Mouse (Mus musculus) heart, adult 2 months (tissue): ENCODE data around the gene Olfr747. TPM values are rescaled to one million over a fixed set of nuclear protein-coding genes. Genes with fewer than 3 reads are reported as not detected.
"Not testable (repeated sequence)": the region's sequence is repeated elsewhere in the genome, so short reads cannot be mapped to it uniquely, and the experiment has no call there.

ENCODE experiments used
- DNase-seq, 2 experiments: peaks; one replicate each; pipeline ENCODE4 v3.0.0; 2021
- H3K27ac ChIP-seq: fragments of 200-600 bp; 2 replicates; pipeline ENCODE4 v1.8.1; 2022
- H3K27me3 ChIP-seq: fragments of 200-500 bp; 2 replicates; pipeline ENCODE4 v1.6.1; 2012; ENCODE audit warnings: mild to moderate bottlenecking, low read length, inconsistent platforms, mixed read lengths; ENCODE audit not compliant: control insufficient read depth, insufficient read depth
- H3K36me3 ChIP-seq: fragments of 200-500 bp; 2 replicates; pipeline ENCODE4 v1.6.1; 2012; ENCODE audit warnings: low read length, inconsistent platforms; ENCODE audit not compliant: control insufficient read depth, insufficient read depth
- H3K4me1 ChIP-seq: fragments of 200-500 bp; 2 replicates; pipeline ENCODE4 v1.6.1; 2011; ENCODE audit warnings: low read length; ENCODE audit not compliant: control insufficient read depth, insufficient read depth
- H3K4me3 ChIP-seq: fragments of 200-600 bp; 2 replicates; pipeline ENCODE4 v1.8.1; 2022
- H3K79me2 ChIP-seq: fragments of 200-500 bp; replicated peaks from 2 replicates; pipeline ENCODE4 v1.6.1; 2012; ENCODE audit warnings: mild to moderate bottlenecking, inconsistent platforms, low read length, moderate library complexity, mixed read lengths; ENCODE audit not compliant: control insufficient read depth, insufficient read depth
- H3K9ac ChIP-seq: fragments of 200-500 bp; 2 replicates; pipeline ENCODE4 v1.6.1; 2012; ENCODE audit warnings: low read depth, mild to moderate bottlenecking, control low read depth, inconsistent platforms, low read length, mixed read lengths
- CTCF ChIP-seq: fragments of 200-600 bp; IDR thresholded peaks from 2 replicates; pipeline ENCODE4 v1.8.1; 2022; ENCODE audit warnings: antibody characterized with exemption, mild to moderate bottlenecking, moderate library complexity
- EP300 ChIP-seq: fragments of 200-500 bp; IDR thresholded peaks from 2 replicates; pipeline ENCODE4 v1.6.1; 2011; ENCODE audit warnings: low read depth, low read length, control low read depth; ENCODE audit not compliant: insufficient read depth
- POLR2A ChIP-seq: fragments of 200-500 bp; IDR thresholded peaks from 2 replicates; pipeline ENCODE4 v1.6.1; 2011; ENCODE audit warnings: mild to moderate bottlenecking, low read depth, low read length, control low read depth; ENCODE audit not compliant: insufficient read depth
- WGBS: fragments of 180-500 bp; shearing (Covaris S2); methylation state at CpG from one replicate; pipeline ENCODE4 v1.1.7; 2018; 5-methylcytosine and 5-hydroxymethylcytosine counted together
- intact Hi-C: fragments of 180-260 bp; cut with DNase I; formaldehyde crosslinking; loops from one replicate; pipeline ENCODE4 v1.15.1; 2025
- long read RNA-seq: library from polyadenylated mRNA; stranded (forward); transcript quantifications from one replicate; pipeline ENCODE4 v2.0.0, GENCODE M21; 2021
- polyA plus RNA-seq: library from polyadenylated mRNA; depleted of rRNA; stranded (reverse); fragments of >200 nt; gene quantifications from 2 replicates; pipeline ENCODE4 v1.2.3, GENCODE M21; 2012; rRNA removed
- total RNA-seq, 2 experiments: library from RNA; stranded (reverse); gene quantifications; 2 replicates each; pipeline ENCODE4 v1.2.3; 2021

The Olfr747 gene
- total RNA-seq (not detected), polyA plus RNA-seq (not detected in 2 replicates)
- long read RNA-seq, result 0 reads

DNA sequence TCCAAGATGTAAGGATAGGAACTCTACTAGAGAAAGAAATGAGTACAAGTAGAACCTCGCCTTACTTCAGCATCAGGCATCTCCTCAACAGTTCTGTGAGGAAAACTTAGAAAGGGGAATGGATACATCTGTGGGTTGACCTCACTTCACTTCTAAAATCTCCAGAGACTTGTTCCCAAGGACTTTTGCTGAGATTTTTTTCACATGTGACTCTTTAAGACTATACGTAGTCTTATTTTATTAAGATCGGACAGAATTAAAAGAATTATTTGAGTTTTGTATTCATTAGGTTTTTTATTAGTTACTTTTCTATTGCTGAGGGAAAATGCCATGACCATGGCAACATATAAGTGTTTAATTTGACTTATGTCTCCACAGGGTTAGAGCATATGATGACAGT lies at the start of gene Olfr747:
TSS of gene Olfr747 (minus strand) at position 101 of the 400 bp plus-strand sequence.
- whole genome bisulfite sequencing, result 85% methylated on average over 3 of the region's 3 CpGs
- H3K79me2 ChIP-seq, result no peaks in the 10 kb centered on the region
- H3K9ac ChIP-seq, result no peak within 1 kb of the TSS
- no peak within 1 kb of the TSS for H3K27ac ChIP-seq
- no peaks in the 10 kb centered on the region for H3K36me3 ChIP-seq
- no peaks in the 10 kb centered on the region for H3K27me3 ChIP-seq
- no peak within 1 kb of the TSS for H3K4me3 ChIP-seq
- no peaks in the 10 kb centered on the region for H3K4me1 ChIP-seq
- DNase-seq, result no peak
- intact Hi-C loops, result no loop called here
- TF ChIP-seq CTCF (no peak), EP300 (no peak), POLR2A (no peak)

DNA sequence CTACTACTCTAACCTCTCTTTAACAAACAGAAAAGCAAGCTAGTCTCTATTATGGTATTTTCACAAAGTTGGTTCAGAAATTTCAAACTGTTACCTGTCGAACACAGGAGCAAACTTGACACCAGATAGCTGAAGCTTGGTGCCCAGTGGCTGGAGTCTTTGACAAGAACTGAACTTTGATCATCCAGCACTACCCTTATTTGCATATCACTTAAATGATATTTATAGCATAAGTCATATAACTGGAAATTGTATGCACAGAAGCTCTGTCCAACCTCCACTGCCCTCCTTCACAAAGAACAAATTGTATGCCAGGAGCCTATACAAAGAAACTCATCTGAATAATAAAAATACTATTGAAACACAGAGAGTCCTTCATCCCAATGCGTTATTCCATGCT lies 48.6 kb upstream of the Olfr747 start:
- TF ChIP-seq POLR2A, result no peak
- no peak for TF ChIP-seq CTCF
- no peak for TF ChIP-seq EP300
- no peak for DNase-seq
- 61% methylated on average over 2 of the region's 2 CpGs for WGBS
- Histone ChIP-seq H3K4me1 (no peaks in the 10 kb centered on the region), H3K36me3 (no peaks in the 10 kb centered on the region), H3K27ac (no peak overlapping the region), H3K4me3 (no peak overlapping the region), H3K79me2 (no peaks in the 10 kb centered on the region), H3K27me3 (no peaks in the 10 kb centered on the region), H3K9ac (no peak overlapping the region)
- intact Hi-C loops, result no loop called here

DNA sequence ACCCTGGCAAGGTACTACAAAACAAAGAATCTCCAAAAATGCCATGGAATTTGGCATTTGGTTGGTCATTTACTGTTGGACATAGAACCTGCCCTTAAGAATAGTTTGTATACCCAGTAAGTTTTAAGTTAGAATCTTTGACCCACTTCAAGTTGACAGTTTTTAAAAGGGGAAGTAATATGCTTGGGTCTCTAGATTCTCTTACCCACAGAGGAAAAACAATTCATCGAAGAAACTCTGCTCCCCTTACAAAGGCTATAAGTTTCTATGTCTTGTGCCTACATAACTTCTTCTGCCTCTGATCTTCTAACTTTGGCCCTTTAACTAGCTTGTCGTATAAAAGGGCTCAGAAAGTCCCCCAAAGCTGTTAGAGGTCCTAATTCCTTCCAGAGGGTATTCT lies 47.3 kb upstream of the Olfr747 start:
- Histone ChIP-seq H3K27me3 (no peaks in the 10 kb centered on the region), H3K4me3 (no peak overlapping the region), H3K27ac (no peak overlapping the region), H3K9ac (no peak overlapping the region), H3K4me1 (no peaks in the 10 kb centered on the region), H3K36me3 (no peaks in the 10 kb centered on the region), H3K79me2 (no peaks in the 10 kb centered on the region)
- DNase-seq, result no peak
- WGBS, result 61% methylated on average over 2 of the region's 2 CpGs
- no peak for TF ChIP-seq CTCF
- no peak for TF ChIP-seq EP300
- TF ChIP-seq POLR2A, result no peak
- intact Hi-C loops, result no loop called here

DNA sequence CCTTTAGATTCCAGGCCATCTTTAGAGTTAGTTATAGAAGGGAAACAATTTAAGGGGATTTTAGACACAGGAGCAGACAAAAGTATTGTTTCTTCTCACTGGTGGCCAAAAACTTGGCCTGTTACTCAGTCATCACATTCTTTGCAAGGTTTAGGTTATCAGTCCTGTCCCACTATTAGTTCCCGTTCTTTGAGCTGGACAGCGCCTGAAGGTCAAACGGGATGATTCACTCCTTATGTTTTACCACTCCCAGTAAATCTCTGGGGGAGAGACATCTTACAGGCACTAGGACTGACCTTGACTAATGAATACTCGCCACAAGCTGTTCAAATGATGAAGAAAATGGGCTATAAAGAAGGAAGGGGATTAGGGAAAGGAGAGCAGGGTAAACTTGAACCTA lies 29.4 kb upstream of the Olfr747 start:
- H3K4me3 ChIP-seq, DNase-seq, H3K79me2 ChIP-seq, H3K4me1 ChIP-seq, H3K27me3 ChIP-seq, H3K9ac ChIP-seq, intact Hi-C loops, H3K36me3 ChIP-seq, H3K27ac ChIP-seq: not testable (repeated sequence)
- 67% methylated on average over 4 of the region's 4 CpGs for WGBS

DNA sequence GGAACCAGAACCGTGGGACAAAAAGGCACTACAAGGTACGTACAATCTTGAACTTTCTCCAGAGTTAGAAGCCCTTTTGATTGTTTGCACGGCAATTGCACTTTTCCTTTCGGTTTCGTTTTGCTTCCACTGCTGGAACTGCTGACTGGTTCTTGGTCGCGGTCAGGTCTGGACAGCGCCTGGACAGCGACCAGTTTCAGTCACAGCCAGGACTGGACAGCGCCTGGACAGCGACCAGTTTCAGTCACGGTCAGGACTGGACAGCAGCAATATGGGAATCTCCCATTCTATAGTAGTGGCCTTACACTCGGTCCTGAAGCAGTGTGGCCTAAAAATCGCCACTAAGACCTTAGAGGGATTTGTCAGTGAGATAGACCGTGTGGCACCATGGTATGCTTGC lies 26.9 kb upstream of the Olfr747 start:
- H3K4me1 ChIP-seq, H3K27ac ChIP-seq, H3K79me2 ChIP-seq, H3K4me3 ChIP-seq, intact Hi-C loops, H3K9ac ChIP-seq, DNase-seq, H3K27me3 ChIP-seq, H3K36me3 ChIP-seq: not testable (repeated sequence)
- WGBS, result 85% methylated on average over 15 of the region's 15 CpGs

DNA sequence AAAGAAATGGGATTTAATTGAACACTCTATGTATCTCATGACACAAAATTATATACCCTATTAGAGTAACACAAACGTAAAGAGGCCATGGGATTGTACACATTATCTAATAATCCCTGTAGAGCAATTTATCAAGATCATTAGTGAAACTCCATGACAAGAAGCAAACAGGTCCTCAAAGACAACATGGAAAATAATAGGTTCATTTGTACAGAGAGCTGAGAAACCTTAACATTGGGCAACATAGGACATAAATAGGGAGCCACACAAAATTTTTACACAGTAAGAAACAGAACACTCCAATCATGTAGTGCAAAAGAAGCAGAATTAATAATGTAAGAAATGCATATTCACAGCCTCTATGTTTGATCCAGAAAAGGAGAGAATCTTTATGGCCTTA lies 14.1 kb upstream of the Olfr747 start, which contains the start of gene Olfr748:
TSS of gene Olfr748 (plus strand) at position 301 of the 400 bp plus-strand sequence.
- 35% methylated on average over 1 of the region's 1 CpGs for WGBS
- no peaks in the 10 kb centered on the region for H3K36me3 ChIP-seq
- no peaks in the 10 kb centered on the region for H3K79me2 ChIP-seq
- no peak within 1 kb of the TSS for H3K9ac ChIP-seq
- no peaks in the 10 kb centered on the region for H3K27me3 ChIP-seq
- DNase-seq, result no peak
- TF ChIP-seq EP300, result no peak
- H3K4me1 ChIP-seq, result no peaks in the 10 kb centered on the region
- H3K27ac ChIP-seq, result no peak within 1 kb of the TSS
- no peak within 1 kb of the TSS for H3K4me3 ChIP-seq
- intact Hi-C loops, result no loop called here

DNA sequence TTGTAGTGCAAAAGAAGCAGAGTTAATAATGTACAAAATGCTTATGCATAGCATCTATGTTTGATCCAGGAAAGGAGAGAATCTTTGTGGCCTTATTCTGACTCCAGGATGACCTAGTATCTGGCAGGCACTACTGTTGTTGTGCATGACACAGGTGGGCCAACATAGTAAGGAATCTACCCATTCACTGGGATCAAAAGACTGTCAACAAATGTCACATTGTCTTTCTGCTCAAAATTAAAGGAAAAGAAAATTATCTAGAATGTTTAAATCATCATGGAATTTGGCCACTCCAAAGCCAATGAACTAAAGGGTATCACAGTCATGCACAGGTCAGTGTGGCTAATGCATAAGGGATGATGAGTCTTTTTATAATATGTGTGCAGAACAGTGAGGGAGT lies 46.2 kb downstream of the Olfr747 start, which contains the start of gene Olfr746:
TSS of gene Olfr746 (plus strand) at position 301 of the 400 bp plus-strand sequence.
- H3K9ac ChIP-seq, result no peak within 1 kb of the TSS
- H3K4me3 ChIP-seq, result no peak within 1 kb of the TSS
- no peak for DNase-seq
- no peaks in the 10 kb centered on the region for H3K4me1 ChIP-seq
- H3K36me3 ChIP-seq, result no peaks in the 10 kb centered on the region
- intact Hi-C loops, result no loop called here
- H3K79me2 ChIP-seq, result no peaks in the 10 kb centered on the region
- H3K27ac ChIP-seq, result no peak within 1 kb of the TSS
- H3K27me3 ChIP-seq, result no peaks in the 10 kb centered on the region
- no peak for TF ChIP-seq CTCF
- TF ChIP-seq EP300, result no peak
- no peak for TF ChIP-seq POLR2A
